Mouse (Mus musculus): ENCODE measurements at regions not wholly inside any gene's neighbourhood (a gene's known extent, or its start where the extent isn't known, plus 50 kb on each side); places are given as distances from the start of the nearest gene placed in this dataset.
"Not testable (repeated sequence)": the region's sequence is repeated elsewhere in the genome, so short reads cannot be mapped to it uniquely, and the experiment has no call there.

DNA sequence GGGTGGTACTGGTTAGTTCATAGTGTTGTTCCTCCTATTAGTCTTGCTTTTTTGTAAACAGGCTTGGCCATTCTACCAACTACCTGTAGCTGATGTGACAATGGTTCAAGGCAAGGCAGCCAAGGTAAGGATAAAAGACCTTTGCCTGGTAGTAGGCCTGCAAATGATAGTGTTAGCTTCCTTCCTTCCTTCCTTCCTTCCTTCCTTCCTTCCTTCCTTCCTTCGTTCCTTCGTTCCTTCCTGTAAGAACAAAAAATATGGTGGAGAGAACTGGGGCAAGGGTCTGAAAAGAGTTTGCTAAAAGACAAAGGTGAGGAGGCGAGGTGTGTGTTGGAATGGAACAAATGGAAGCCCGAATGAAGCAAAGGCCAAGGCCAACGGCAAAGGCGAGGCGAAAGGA lies 84.8 kb upstream of the Ezh2 start:
- not testable (repeated sequence) for H3K27me3 ChIP-seq (ENCODE audit: insufficient read depth, low read length); H3K27ac ChIP-seq; H3K36me3 ChIP-seq (ENCODE audit: insufficient read depth, low read length); H3K4me1 ChIP-seq (replicated peaks; ENCODE audit: insufficient read depth, low read length); H3K9me3 ChIP-seq (replicated peaks; ENCODE audit: low read length); H3K4me2 ChIP-seq (ENCODE audit: low read length); DNase-seq (ENCODE audit: low spot score); H3K4me3 ChIP-seq (replicated peaks; ENCODE audit: low read depth, low read length); H3K9ac ChIP-seq (ENCODE audit: low read depth, low read length); ATAC-seq (replicated peaks; ENCODE audit: low FRiP score, low read depth)
- 68% methylated on average over 2 of the region's 7 CpGs for WGBS

DNA sequence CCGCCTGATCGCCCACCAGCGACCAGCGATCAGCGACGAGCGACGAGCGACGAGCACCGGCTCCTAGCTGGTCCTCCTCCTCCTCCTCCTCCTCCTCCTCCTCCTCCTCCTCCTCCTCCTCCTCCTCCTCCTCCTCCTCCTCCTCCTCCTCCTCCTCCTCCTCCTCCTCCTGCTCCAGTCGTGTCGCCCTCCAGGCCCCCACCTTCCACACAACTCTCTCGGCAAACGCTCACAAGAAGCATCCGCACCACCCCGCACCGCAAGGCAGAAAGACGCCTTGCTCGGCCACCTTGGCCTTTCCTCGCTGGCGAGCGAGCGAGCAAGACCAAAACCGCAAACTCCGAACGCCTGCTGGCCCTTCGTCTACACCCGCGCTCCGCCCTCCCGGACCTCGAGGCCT lies 77.6 kb upstream of the Ezh2 start:
- H3K27ac ChIP-seq; H3K27me3 ChIP-seq (ENCODE audit: insufficient read depth, low read length); H3K9me3 ChIP-seq (replicated peaks; ENCODE audit: low read length); ATAC-seq (replicated peaks; ENCODE audit: low FRiP score, low read depth); H3K9ac ChIP-seq (ENCODE audit: low read depth, low read length); H3K36me3 ChIP-seq (ENCODE audit: insufficient read depth, low read length); H3K4me1 ChIP-seq (replicated peaks; ENCODE audit: insufficient read depth, low read length); DNase-seq (ENCODE audit: low spot score): not testable (repeated sequence)
- WGBS, result 0% methylated on average over 5 of the region's 33 CpGs
- H3K4me2 ChIP-seq (ENCODE audit: low read length), result peak overlapping the region; percentile 30; the same call in 1 of the 2 replicates
- 0 out of 2 replicates have a peak overlapping the region, but pooled peaks have one; percentile 17 for H3K4me3 ChIP-seq (replicated peaks; ENCODE audit: low read depth, low read length)

DNA sequence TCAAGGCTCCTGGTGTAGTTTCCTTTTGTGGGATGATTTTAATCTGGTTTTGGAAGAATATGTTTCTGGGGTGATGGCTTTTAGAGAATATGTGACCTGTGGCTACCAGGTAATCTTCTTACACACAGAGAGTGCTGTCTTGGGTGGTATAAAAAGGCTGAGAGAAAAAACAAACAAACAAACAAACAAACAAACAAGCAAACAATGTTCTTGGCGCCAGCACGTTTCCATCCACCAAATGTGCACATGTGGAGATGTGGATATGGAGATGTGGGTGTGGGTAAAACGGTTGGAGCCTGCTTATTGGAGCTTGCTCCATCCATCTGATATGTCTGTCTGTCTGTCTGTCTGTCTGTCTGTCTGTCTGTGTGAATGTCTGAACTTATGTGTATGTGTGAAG lies 57.7 kb upstream of the Ezh2 start:
- H3K4me1 ChIP-seq (replicated peaks; ENCODE audit: insufficient read depth, low read length); H3K4me2 ChIP-seq (ENCODE audit: low read length); H3K36me3 ChIP-seq (ENCODE audit: insufficient read depth, low read length); ATAC-seq (replicated peaks; ENCODE audit: low FRiP score, low read depth); H3K4me3 ChIP-seq (replicated peaks; ENCODE audit: low read depth, low read length); DNase-seq (ENCODE audit: low spot score); H3K9me3 ChIP-seq (replicated peaks; ENCODE audit: low read length); H3K27ac ChIP-seq; H3K9ac ChIP-seq (ENCODE audit: low read depth, low read length); H3K27me3 ChIP-seq (ENCODE audit: insufficient read depth, low read length): not testable (repeated sequence)
- 70% methylated on average over 2 of the region's 3 CpGs for WGBS

DNA sequence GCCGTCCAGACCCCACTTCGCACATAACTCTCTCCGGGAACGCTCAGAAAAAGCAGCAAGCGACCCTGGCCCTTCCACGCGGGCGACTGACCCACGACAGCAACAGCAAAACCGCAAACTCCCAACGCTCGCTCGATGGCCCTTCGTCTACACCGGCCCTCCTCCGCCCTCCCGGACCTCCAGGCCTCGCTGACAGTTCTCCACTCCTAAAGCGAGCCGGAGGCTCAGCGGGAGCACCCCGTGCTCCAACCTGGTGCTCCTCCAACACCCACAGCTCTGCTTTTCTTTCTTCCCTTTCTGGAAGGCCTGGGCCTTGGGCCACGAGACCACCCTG lies 56.2 kb upstream of the Ezh2 start:
- not testable (repeated sequence) for ATAC-seq (replicated peaks; ENCODE audit: low FRiP score, low read depth); H3K27me3 ChIP-seq (ENCODE audit: insufficient read depth, low read length); DNase-seq (ENCODE audit: low spot score); H3K9me3 ChIP-seq (replicated peaks; ENCODE audit: low read length); H3K36me3 ChIP-seq (ENCODE audit: insufficient read depth, low read length); H3K4me1 ChIP-seq (replicated peaks; ENCODE audit: insufficient read depth, low read length)
- H3K4me3 ChIP-seq (replicated peaks; ENCODE audit: low read depth, low read length), result peak overlapping the region; percentile 67
- WGBS, result under 1% methylated on average over 22 of the region's 23 CpGs
- peak overlapping the region; percentile 82 for H3K4me2 ChIP-seq (ENCODE audit: low read length)
- H3K27ac ChIP-seq, result peak overlapping the region; percentile 62; the same call in 1 of the 2 replicates
- peak overlapping the region; percentile 66 for H3K9ac ChIP-seq (ENCODE audit: low read depth, low read length)

DNA sequence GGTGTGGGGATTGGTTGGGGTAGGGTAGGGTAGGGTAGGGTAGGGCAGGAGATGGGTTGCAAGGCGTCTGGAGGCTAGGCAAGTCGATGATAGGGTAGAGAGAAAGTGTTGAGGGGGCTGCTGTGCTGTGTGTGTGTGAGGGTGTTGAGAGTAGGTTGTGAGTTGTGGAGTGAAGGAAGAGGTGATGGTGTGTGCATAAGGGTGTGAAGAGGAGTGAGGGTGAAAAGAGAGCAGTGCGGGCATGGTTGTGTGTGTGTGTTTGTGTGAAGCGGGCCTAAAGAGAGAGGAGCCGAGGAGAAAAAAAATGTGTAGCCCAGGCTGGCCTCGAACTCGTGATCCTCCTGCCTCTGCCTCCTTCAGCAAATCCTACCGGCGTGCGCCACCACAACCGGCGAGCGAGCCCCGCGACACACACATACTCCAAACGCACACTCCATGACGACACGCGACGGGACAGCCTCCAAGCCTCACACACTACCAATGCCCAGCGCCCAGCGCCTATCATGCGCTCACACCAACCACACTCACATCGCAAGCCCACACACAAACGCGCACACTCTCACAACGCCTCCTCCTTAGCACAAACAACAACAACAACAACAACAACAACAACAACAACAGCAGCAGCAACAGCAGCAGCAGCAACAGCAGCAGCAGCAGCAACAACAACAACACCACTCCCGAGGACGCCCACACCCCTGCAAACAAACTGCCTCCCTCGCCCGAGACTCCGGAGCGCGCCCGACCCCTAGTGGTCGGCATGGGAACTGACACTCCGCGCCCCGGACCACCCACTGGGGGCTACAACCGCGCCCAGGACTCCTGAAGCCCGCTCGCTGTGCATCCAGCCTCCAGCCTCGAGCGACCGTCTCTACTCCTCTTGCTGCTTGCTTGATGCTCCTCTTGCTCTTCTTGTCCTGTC lies 55.6 kb upstream of the Ezh2 start:
- WGBS, result 3% methylated on average over 40 of the region's 46 CpGs
- Histone ChIP-seq H3K27ac (peak overlapping the region; percentile 62; the same call in 1 of the 2 replicates), H3K36me3 (ENCODE audit: insufficient read depth, low read length) (no peaks in the 10 kb centered on the region), H3K27me3 (ENCODE audit: insufficient read depth, low read length) (no peaks in the 10 kb centered on the region), H3K4me3 (replicated peaks; ENCODE audit: low read depth, low read length) (peak overlapping the region; percentile 67), H3K9me3 (replicated peaks; ENCODE audit: low read length) (no peaks in the 10 kb centered on the region), H3K9ac (ENCODE audit: low read depth, low read length) (peak overlapping the region; percentile 66), H3K4me1 (replicated peaks; ENCODE audit: insufficient read depth, low read length) (no peaks in the 10 kb centered on the region), H3K4me2 (ENCODE audit: low read length) (peak overlapping the region; percentile 82)
- TF ChIP-seq CTCF (IDR thresholded peaks at IDR 0.05; ENCODE audit: low read depth), result peak; percentile 98
- ATAC-seq (replicated peaks; ENCODE audit: low FRiP score, low read depth), result peak; percentile 97
- DNase-seq (ENCODE audit: low spot score), result peak; percentile 93

DNA sequence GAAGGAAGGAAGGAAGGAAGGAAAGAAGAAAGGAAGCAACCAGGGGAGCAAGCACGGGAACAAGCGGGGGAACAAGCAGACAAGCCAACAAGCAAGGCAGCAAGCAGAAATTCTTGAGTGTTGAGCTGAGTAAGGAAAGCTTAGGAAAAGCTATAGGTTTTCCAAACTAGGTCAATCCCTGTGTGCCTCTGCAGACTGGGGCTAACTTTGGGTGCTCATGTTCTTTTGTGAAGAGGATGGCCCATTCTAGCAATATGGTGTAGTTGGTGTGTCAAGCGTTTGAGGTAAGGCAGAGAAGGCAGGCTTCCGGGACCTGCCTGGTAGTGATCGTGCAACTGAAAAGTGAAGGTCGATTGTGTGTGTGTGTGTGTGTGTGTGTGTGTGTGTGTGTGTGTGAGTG lies 54.8 kb upstream of the Ezh2 start:
- Histone ChIP-seq H3K9me3 (replicated peaks; ENCODE audit: low read length) (no peaks in the 10 kb centered on the region), H3K9ac (ENCODE audit: low read depth, low read length) (no peak overlapping the region), H3K4me3 (replicated peaks; ENCODE audit: low read depth, low read length) (no peak overlapping the region), H3K4me1 (replicated peaks; ENCODE audit: insufficient read depth, low read length) (no peaks in the 10 kb centered on the region), H3K4me2 (ENCODE audit: low read length) (no peak overlapping the region), H3K27me3 (ENCODE audit: insufficient read depth, low read length) (no peaks in the 10 kb centered on the region), H3K27ac (no peak overlapping the region), H3K36me3 (ENCODE audit: insufficient read depth, low read length) (no peaks in the 10 kb centered on the region)
- WGBS, result 87% methylated on average over 6 of the region's 6 CpGs
- ATAC-seq (replicated peaks; ENCODE audit: low FRiP score, low read depth), result no peak
- no peak for DNase-seq (ENCODE audit: low spot score)
- TF ChIP-seq CTCF (IDR thresholded peaks at IDR 0.05; ENCODE audit: low read depth), result no peak

Measured in kidney, postnatal 0 days (tissue).